Mouse (Mus musculus) C2C12 (cell line): Measurements from ENCODE around the gene Cdc14a.

Experiments used
- CEBPB ChIP-seq: IDR thresholded peaks from one replicate; pipeline ENCODE4 v1.6.1; 2011; ENCODE audit warnings: low read depth, mild to moderate bottlenecking, control low read depth, moderate library complexity
- CTCF ChIP-seq: IDR thresholded peaks from one replicate; pipeline ENCODE4 v1.5.1; 2011; ENCODE audit not compliant: control insufficient read depth, insufficient read depth, insufficient read length
- FOSL1 ChIP-seq: IDR thresholded peaks from one replicate; pipeline ENCODE4 v1.8.0; 2011; ENCODE audit warnings: mild to moderate bottlenecking, low read length; ENCODE audit not compliant: poor library complexity, insufficient read depth, severe bottlenecking
- MAX ChIP-seq: IDR thresholded peaks from one replicate; pipeline ENCODE4 v1.6.1; 2011; ENCODE audit warnings: mild to moderate bottlenecking, control low read depth
- MYOD1 ChIP-seq: IDR thresholded peaks from one replicate; pipeline ENCODE4 v1.6.1; 2011; ENCODE audit warnings: low read depth; ENCODE audit not compliant: control insufficient read depth, insufficient read length
- MYOG ChIP-seq: IDR thresholded peaks from one replicate; pipeline ENCODE4 v1.6.1; 2011; ENCODE audit not compliant: control insufficient read depth, insufficient read length; ENCODE audit errors: extremely low read depth
- USF1 ChIP-seq: IDR thresholded peaks from one replicate; pipeline ENCODE4 v1.6.1; 2011; ENCODE audit warnings: low read depth, mild to moderate bottlenecking, control low read depth, moderate library complexity

- TF ChIP-seq MYOG (no peak), CTCF (no peak), MAX (no peak), USF1 (no peak), MYOD1 (no peak), FOSL1 (no peak), CEBPB (no peak)
Measured at GRCm38 (mm10) chr3:116410051-116410450, 13.8 kb downstream of the Cdc14a start.
